Mouse (Mus musculus): ENCODE results near the gene Pnmal1. TPM values are rescaled to one million over a fixed set of nuclear protein-coding genes. Genes with fewer than 3 reads are reported as not detected.

Pnmal1 gene
- polyA plus RNA-seq, 1 experiment from 2014 or later: 0.36 TPM

DNA sequence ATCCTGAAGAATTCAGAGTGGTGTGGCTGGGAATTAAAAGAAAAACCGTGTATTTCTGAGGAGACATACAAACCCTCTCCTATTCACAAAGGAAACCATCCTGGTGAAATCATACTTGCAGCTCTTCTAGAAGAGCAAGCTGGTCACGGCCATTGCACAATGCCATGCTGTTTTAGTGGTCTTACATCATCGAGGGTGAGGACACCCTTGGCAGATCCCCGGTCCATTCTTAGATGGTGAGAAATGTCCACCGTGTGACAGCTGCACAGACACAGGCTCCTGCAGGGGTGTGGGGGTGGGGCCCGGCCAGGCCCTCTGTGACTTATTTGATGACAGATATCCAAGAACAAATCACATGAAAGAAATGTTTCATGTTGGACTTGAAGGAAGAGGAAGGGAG is 14.5 kb downstream of the Pnmal1 start:
- H3K9ac ChIP-seq: no peak overlapping the region
- no peaks in the 10 kb centered on the region for H3K9me3 ChIP-seq
- no peaks in the 10 kb centered on the region for H3K27me3 ChIP-seq
- no peaks in the 10 kb centered on the region for H3K36me3 ChIP-seq
- no peak overlapping the region for H3K4me3 ChIP-seq
- H3K27ac ChIP-seq: peak overlapping the region; percentile 64
- 30% methylated on average over 6 of the region's 6 CpGs for WGBS
- peaks cover 17% of the 10 kb centered on the region for H3K4me1 ChIP-seq
- no peak overlapping the region for H3K4me2 ChIP-seq
- peak; percentile 89 for ATAC-seq (ENCODE audit: borderline replicate concordance, extremely low read depth, low FRiP score, low TSS enrichment)

DNA sequence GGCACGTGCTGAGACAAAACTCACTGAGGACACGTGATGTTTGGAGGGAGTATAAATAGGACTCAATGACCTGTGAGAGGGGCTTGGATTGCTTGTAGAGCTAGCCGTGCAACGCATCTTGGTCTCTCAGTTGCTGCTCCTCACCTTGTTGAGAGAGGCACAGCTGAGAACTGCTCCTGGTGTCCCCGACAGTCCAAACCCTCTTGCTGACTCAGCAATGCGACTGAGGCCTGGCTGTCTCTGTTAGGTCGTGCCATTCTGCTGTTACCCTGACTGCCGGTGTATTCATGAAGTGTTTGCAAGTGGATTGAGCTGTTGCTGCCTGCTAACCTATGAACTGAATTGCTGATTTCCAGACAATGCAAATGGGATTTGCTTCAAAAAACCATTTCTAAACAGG is 16.8 kb downstream of the Pnmal1 start:
- Histone ChIP-seq H3K27ac (no peak overlapping the region), H3K4me2 (no peak overlapping the region), H3K27me3 (no peaks in the 10 kb centered on the region), H3K9me3 (no peaks in the 10 kb centered on the region), H3K4me3 (no peak overlapping the region), H3K36me3 (no peaks in the 10 kb centered on the region), H3K9ac (no peak overlapping the region), H3K4me1 (peaks cover 27% of the 10 kb centered on the region)
- no peak for ATAC-seq (ENCODE audit: borderline replicate concordance, extremely low read depth, low FRiP score, low TSS enrichment)
- WGBS: 42% methylated on average over 8 of the region's 8 CpGs

DNA sequence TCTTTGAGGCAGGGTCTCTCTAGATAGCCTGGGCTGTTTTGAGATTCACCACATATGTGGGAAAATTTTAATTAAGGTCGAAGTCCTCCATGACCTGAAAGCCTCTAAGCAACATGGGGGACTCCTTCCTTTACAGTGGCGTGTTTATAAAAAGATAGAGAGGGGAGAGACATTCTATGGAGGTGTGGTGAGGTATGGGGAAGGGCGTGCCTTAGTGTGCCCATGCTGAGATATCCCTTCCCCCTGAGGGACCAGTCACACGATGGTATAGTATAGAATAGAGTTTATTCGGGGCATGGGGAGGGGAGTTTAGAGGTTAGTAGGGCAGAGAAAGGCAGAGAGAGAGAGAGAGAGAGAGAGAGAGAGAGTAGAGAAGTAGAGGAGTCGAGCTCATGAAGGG is 18.7 kb downstream of the Pnmal1 start:
- Histone ChIP-seq H3K27ac (no peak overlapping the region), H3K4me3 (no peak overlapping the region), H3K4me2 (no peak overlapping the region), H3K36me3 (no peaks in the 10 kb centered on the region), H3K27me3 (no peaks in the 10 kb centered on the region), H3K4me1 (peaks cover 31% of the 10 kb centered on the region), H3K9me3 (no peaks in the 10 kb centered on the region), H3K9ac (no peak overlapping the region)
- ATAC-seq (ENCODE audit: borderline replicate concordance, extremely low read depth, low FRiP score, low TSS enrichment): no peak
- WGBS: 78% methylated on average over 6 of the region's 6 CpGs

DNA sequence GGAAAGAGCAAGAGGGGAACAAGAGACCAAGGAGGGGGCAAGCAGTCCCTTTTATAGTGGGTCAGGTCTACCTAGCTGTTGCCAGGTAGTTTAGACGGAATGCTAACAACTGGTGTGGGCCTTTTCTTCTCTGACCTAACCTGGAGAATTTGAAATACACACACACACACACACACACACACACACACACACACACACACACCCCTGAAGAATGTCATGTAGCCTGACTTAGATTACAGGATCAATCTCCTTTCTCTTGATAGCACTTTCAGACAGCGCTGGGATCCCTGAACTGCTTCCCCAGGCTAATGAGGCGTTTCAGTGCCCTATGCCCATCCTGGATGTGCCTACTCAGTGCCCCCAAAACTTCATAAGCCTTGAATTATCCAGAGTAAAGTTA is 19.1 kb downstream of the Pnmal1 start:
- Histone ChIP-seq H3K9ac (no peak overlapping the region), H3K27ac (no peak overlapping the region), H3K4me3 (no peak overlapping the region), H3K4me2 (no peak overlapping the region), H3K4me1 (peaks cover 31% of the 10 kb centered on the region), H3K36me3 (no peaks in the 10 kb centered on the region), H3K27me3 (no peaks in the 10 kb centered on the region), H3K9me3 (no peaks in the 10 kb centered on the region)
- no peak for ATAC-seq (ENCODE audit: borderline replicate concordance, extremely low read depth, low FRiP score, low TSS enrichment)
- WGBS: 91% methylated on average over 3 of the region's 3 CpGs

DNA sequence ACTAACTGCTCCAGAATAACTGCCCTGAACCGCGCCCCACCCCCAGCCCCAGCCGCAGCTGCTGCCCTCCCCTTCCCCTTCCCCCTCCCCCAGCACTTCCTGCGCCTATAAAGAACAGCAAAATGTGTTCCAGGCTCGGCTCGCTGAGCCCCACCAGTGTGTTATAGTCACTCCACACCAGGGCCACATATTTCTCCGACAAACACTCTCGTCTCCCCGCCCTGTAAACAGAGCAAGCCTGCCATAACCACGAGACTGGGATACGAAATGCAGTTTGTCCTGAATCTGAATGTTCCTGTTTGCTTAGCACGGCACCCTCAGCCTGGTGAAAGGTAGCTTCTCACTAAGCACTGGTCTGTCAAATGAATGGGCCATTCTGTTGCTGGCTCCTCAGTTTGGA is 20.9 kb downstream of the Pnmal1 start:
- ATAC-seq (ENCODE audit: borderline replicate concordance, extremely low read depth, low FRiP score, low TSS enrichment): peak; percentile 81
- H3K4me2 ChIP-seq: peak overlapping the region; percentile 51
- H3K36me3 ChIP-seq: no peaks in the 10 kb centered on the region
- H3K27ac ChIP-seq: peak overlapping the region; percentile 78
- H3K9ac ChIP-seq: peak overlapping the region; percentile 14; the same call in 1 of the 2 replicates
- H3K4me3 ChIP-seq: peak overlapping the region; percentile 23
- H3K4me1 ChIP-seq: peaks cover 18% of the 10 kb centered on the region
- no peaks in the 10 kb centered on the region for H3K27me3 ChIP-seq
- no peaks in the 10 kb centered on the region for H3K9me3 ChIP-seq
- WGBS: 0% methylated on average over 12 of the region's 12 CpGs

DNA sequence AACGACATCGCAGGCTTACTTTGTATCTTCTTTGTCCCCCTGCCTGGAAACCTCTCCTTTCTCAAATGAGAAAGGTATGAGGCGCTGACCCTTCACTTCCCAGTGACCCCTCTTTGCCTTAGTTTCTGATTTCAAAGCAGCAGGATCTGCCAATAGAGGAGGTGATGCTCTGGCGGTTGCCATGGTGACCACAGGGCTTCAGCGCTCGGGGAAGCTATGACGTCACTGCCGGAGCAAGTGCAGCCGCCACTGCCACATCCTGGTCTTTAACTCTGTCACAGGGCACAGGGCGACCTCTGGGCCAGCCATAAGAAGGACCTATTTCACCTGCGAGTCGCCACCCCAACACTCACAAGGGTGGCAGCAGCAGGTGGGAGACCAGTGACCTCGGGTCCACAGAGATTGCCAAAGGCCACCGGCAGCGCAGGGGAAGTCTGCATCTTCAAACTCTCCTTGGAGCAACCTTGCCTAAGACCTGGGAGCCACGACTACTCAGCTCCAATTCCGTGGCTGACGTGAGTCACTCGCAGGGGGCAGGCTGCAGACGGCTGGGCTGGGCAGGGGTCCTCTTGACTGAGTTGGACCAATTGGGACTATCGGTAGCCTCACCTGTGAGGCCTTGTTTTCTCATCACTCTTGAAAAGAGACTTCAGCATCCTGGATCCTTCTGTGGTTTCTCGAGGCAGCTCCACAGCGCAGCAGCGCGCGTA is 23.5 kb downstream of the Pnmal1 start, which contains the start of gene Gm42372:
Gm42372 (plus strand) TSS at position 228 of the 710 bp plus-strand sequence.
- no peaks in the 10 kb centered on the region for H3K36me3 ChIP-seq
- H3K27ac ChIP-seq: no peak within 1 kb of the TSS
- 25% methylated on average over 26 of the region's 26 CpGs for WGBS
- peaks cover 22% of the 10 kb centered on the region for H3K4me1 ChIP-seq
- no peak within 1 kb of the TSS for H3K4me2 ChIP-seq
- H3K4me3 ChIP-seq: no peak within 1 kb of the TSS
- no peaks in the 10 kb centered on the region for H3K9me3 ChIP-seq
- H3K9ac ChIP-seq: no peak within 1 kb of the TSS
- H3K27me3 ChIP-seq: no peaks in the 10 kb centered on the region
- ATAC-seq (ENCODE audit: borderline replicate concordance, extremely low read depth, low FRiP score, low TSS enrichment): no peak

DNA sequence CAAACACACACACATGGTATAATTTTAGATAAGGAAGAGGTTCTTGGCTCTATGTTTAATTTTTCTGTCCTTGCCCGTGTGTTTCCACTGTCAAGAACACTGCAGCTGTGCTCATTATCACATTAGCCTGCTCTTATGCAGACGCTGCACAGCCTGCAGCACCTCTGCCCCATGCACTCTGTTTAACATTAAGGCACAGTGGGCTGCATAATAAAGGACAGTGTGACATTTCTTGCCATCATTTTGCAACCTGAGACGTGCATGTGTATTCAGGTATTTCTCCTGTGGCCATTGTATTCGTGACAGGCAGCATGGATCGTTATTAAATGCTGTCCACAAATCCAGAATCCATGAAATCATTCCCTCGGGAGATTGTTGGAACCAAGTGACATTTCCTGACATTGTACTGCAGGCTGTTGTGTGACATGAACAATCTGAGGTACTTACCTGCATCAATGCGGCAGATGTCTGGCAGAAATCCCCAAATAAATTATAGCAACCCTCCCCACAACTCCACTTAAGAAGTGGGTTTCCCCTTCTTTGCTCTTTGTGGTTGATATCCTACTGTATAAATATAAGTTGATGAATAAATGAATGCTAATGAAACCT is 28.2 kb downstream of the Pnmal1 start:
- H3K36me3 ChIP-seq: no peaks in the 10 kb centered on the region
- no peak overlapping the region for H3K27ac ChIP-seq
- no peak overlapping the region for H3K4me2 ChIP-seq
- H3K9me3 ChIP-seq: no peaks in the 10 kb centered on the region
- 35% methylated on average over 7 of the region's 7 CpGs for WGBS
- no peak for ATAC-seq (ENCODE audit: borderline replicate concordance, extremely low read depth, low FRiP score, low TSS enrichment)
- peaks cover 40% of the 10 kb centered on the region for H3K4me1 ChIP-seq
- H3K27me3 ChIP-seq: no peaks in the 10 kb centered on the region
- H3K4me3 ChIP-seq: no peak overlapping the region
- no peak overlapping the region for H3K9ac ChIP-seq

DNA sequence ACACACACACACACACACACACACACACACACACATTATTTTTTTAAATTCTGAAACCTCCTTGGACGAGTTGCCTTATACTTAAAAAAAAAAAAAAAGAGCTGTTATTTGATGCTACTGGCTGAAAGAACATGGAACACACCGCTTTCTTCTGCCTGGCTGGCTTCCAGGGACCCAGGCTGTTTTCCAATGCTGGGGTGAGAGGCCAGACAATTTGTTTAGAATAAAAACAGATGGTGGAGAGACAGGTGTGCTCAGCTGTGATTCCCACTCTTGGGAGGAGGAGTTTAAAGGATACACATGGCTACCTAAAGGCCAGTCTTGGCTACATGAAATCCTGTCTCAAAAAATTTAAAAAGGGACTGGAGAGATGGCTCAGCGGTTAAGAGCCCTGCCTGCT is 28.9 kb downstream of the Pnmal1 start:
- Histone ChIP-seq H3K4me2 (no peak overlapping the region), H3K4me1 (peaks cover 39% of the 10 kb centered on the region), H3K36me3 (no peaks in the 10 kb centered on the region), H3K9ac (no peak overlapping the region), H3K9me3 (no peaks in the 10 kb centered on the region), H3K27ac (no peak overlapping the region), H3K4me3 (no peak overlapping the region), H3K27me3 (no peaks in the 10 kb centered on the region)
- no peak; the same call in 1 of the 2 replicates for ATAC-seq (ENCODE audit: borderline replicate concordance, extremely low read depth, low FRiP score, low TSS enrichment)
- WGBS: 35% methylated on average over 3 of the region's 3 CpGs

DNA sequence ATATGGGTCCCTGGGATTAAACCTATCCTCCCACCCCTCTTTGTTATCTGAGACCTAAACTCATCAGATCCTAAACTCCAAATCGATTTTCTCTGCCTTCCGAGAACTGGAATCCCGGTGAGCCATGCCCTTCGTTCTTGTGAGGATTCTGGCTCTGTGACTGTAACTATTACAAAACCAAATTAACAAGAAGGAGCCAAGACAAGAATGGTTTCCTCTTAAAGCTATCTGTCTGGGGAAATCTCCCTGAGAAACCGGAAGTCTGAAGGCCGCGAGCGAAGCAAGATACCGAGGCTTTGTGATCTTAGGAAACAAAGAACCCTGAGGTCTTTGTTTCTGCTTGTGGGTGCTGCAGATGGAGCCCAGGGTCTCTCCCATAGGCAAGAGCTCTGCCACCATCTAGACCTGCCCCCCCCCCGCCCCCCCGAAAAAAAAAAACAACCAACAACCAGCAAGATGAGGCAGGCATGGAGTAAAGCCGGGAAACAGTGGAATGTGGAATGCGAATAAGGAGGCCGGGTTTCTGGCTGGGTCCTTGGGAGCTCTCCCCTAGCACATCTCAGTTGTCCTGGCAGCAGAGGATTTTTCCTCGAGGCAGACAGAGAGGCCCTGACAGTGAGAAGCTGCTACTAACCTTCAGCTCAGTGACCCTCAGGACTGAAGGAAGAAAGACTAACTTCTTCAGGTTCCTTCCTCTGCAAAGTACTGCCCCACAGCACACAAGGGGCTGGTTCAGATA is 30.7 kb downstream of the Pnmal1 start:
- H3K27ac ChIP-seq: peak overlapping the region; percentile 92
- H3K9ac ChIP-seq: no peak overlapping the region
- H3K4me1 ChIP-seq: peaks cover 45% of the 10 kb centered on the region
- no peaks in the 10 kb centered on the region for H3K36me3 ChIP-seq
- H3K4me2 ChIP-seq: no peak overlapping the region
- H3K27me3 ChIP-seq: no peaks in the 10 kb centered on the region
- 27% methylated on average over 15 of the region's 15 CpGs for WGBS
- H3K9me3 ChIP-seq: no peaks in the 10 kb centered on the region
- no peak for ATAC-seq (ENCODE audit: borderline replicate concordance, extremely low read depth, low FRiP score, low TSS enrichment)
- H3K4me3 ChIP-seq: no peak overlapping the region

DNA sequence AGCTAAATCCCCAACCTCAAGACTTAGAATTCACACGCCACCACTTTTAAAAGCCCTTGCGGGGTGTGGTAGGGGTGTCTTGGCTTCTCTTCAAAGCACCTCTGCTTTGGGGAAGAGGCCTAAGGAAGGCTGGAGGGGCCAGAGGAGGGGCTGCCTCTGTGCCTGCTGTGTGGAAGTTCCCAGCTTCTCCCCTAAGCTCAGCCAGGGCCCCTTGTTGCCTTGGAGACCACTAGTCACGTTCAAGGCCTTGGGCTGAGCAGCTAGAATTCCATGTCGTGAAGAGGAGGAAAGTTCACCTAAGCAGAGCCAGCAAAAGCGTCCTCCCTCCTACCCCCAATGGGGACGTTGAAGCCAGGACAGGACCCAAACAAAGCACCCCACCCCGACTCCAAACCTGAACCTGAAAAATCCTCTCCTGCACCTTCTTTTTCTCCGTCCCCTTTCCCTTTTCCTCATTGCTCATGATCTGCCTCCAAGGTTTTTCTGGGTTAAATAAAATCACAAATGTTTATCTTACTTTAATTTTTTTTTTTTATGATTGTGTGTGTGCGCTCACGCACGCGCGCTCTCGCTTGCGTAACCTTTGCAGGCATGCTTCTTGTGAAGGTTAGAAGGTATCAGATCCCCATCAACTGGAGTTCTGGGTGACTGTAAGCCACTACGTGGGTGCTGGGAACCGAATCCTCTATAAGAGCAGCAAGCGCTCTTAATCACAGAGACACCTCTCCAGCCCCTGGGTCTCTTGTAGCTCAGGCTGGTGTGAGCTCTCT is 32.4 kb downstream of the Pnmal1 start:
- Histone ChIP-seq H3K4me3 (no peak overlapping the region), H3K27ac (peak overlapping the region; percentile 92), H3K36me3 (peaks cover 9% of the 10 kb centered on the region; the same call in 1 of the 2 replicates), H3K27me3 (no peaks in the 10 kb centered on the region), H3K9me3 (no peaks in the 10 kb centered on the region), H3K9ac (peak overlapping the region; percentile 27; the same call in 1 of the 2 replicates), H3K4me2 (peak overlapping the region; percentile 36), H3K4me1 (peaks cover 62% of the 10 kb centered on the region)
- ATAC-seq (ENCODE audit: borderline replicate concordance, extremely low read depth, low FRiP score, low TSS enrichment): peak; percentile 55
- WGBS: 33% methylated on average over 18 of the region's 18 CpGs

DNA sequence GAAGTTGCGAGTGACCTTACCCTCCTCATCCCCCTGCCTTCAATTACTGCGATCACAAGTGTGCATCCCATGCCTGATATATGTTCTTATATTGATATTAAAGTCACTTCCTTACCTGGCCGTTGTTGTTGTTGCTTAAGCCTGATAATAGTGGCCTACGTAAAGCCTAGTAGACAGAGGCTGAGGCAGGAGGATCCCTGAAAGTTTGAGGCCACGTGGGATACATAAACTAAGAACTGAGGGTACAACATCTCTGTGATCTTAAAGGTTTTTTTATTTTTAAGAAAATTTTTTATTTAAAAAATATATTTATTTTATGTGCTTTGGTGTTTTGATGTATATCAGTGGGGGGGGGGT is 33.0 kb downstream of the Pnmal1 start, which contains the start of gene Ccdc8:
Ccdc8 (plus strand) TSS at position 258 of the 357 bp plus-strand sequence.
- peaks cover 13% of the 10 kb centered on the region for H3K36me3 ChIP-seq
- H3K9ac ChIP-seq: peak within 1 kb of the TSS; percentile 82; the same call in 1 of the 2 replicates
- WGBS: 86% methylated on average over 5 of the region's 5 CpGs
- no peak for ATAC-seq (ENCODE audit: borderline replicate concordance, extremely low read depth, low FRiP score, low TSS enrichment)
- peak within 1 kb of the TSS; percentile 92 for H3K27ac ChIP-seq
- H3K27me3 ChIP-seq: no peaks in the 10 kb centered on the region
- H3K4me2 ChIP-seq: peak within 1 kb of the TSS; percentile 78
- H3K4me1 ChIP-seq: peaks cover 65% of the 10 kb centered on the region
- peak within 1 kb of the TSS; percentile 72 for H3K4me3 ChIP-seq
- no peaks in the 10 kb centered on the region for H3K9me3 ChIP-seq

All from lung, embryonic 15.5 days (tissue).